Mouse (Mus musculus) intestine, embryonic 16.5 days (tissue): ENCODE measurements around the gene Cacna1s. TPM values are rescaled to one million over a fixed set of nuclear protein-coding genes. Genes with fewer than 3 reads are reported as not detected.

Experiments used
- polyA plus RNA-seq: library from polyadenylated mRNA; unstranded; fragments of >200 nt; fragmentation: Nextera tagmentation; extraction: Ambion mirVana; gene quantifications from 2 replicates; pipeline ENCODE4 v1.2.1, GENCODE M21; 2015

The Cacna1s gene
- polyA plus RNA-seq, 1 experiment from 2014 or later = not detected

Other genes with a start within 250 kb of the Cacna1s start
- gene Lad1, start 234.2 kb upstream of the Cacna1s start, polyA plus RNA-seq = 260 and 283 TPM in 2 replicates
- 23.5 and 26.7 TPM in 2 replicates for gene Tnnt2, start 216.4 kb upstream of the Cacna1s start, polyA plus RNA-seq
- 0.05 TPM in 1 of 2 replicates, not detected in the other for gene Pkp1, start 133.5 kb upstream of the Cacna1s start, polyA plus RNA-seq
- gene Igfn1, start 46.4 kb upstream of the Cacna1s start, polyA plus RNA-seq = 0.05 and 0.09 TPM in 2 replicates
- 165 and 182 TPM in 2 replicates for gene Tmem9, start 44.6 kb upstream of the Cacna1s start, polyA plus RNA-seq
- gene Ascl5, start 1.9 kb upstream of the Cacna1s start, polyA plus RNA-seq = not detected in 2 replicates
- gene Kif21b, start 78.6 kb downstream of the Cacna1s start, polyA plus RNA-seq = 4.3 and 4.8 TPM in 2 replicates
- 0.28 and 0.56 TPM in 2 replicates for gene Mroh3, start 160.1 kb downstream of the Cacna1s start, polyA plus RNA-seq
- gene Inava, start 181.5 kb downstream of the Cacna1s start, polyA plus RNA-seq = 32.6 and 33.4 TPM in 2 replicates
- not detected in 2 replicates for gene Gpr25, start 208.1 kb downstream of the Cacna1s start, polyA plus RNA-seq